Mouse (Mus musculus) limb, embryonic 14.5 days (tissue): ENCODE data around the gene Ets2. TPM values are rescaled to one million over a fixed set of nuclear protein-coding genes. Genes with fewer than 3 reads are reported as not detected.

Source experiments
- ATAC-seq: fragments of 200-750 bp; cut with Nextera tagmentation; 2 replicates; pipeline ENCODE4 v1.8.0; 2017; ENCODE audit warnings: low read depth, moderate number of reproducible peaks, moderate TSS enrichment; ENCODE audit not compliant: low FRiP score
- DNase-seq: peaks from one replicate; pipeline ENCODE4 v3.0.0-alpha.2; 2015; ENCODE audit warnings: low spot score
- H3K27ac ChIP-seq: fragments of 300-500 bp; sonication (generic); replicated peaks from 2 replicates; pipeline ENCODE4 v1.5.1; 2014; ENCODE audit warnings: low read depth, mild to moderate bottlenecking, low read length, moderate library complexity, mixed read lengths
- H3K27me3 ChIP-seq: fragments of 300-500 bp; sonication (generic); 2 replicates; pipeline ENCODE4 v1.6.1; 2014; ENCODE audit warnings: low read length, mixed read lengths; ENCODE audit not compliant: control insufficient read depth, insufficient read depth
- H3K36me3 ChIP-seq: fragments of 300-500 bp; sonication (generic); 2 replicates; pipeline ENCODE4 v1.6.1; 2014; ENCODE audit warnings: mild to moderate bottlenecking, low read length, moderate library complexity, mixed read lengths; ENCODE audit not compliant: control insufficient read depth, insufficient read depth
- H3K4me1 ChIP-seq: fragments of 300-500 bp; sonication (generic); 2 replicates; pipeline ENCODE4 v1.6.1; 2014; ENCODE audit warnings: antibody characterized with exemption, low read length, mixed read lengths; ENCODE audit not compliant: control insufficient read depth, insufficient read depth
- H3K4me2 ChIP-seq: fragments of 300-500 bp; sonication (generic); replicated peaks from 2 replicates; pipeline ENCODE4 v1.6.1; 2014; ENCODE audit warnings: low read depth, mild to moderate bottlenecking, low read length, moderate library complexity; ENCODE audit not compliant: severe bottlenecking
- H3K4me3 ChIP-seq: fragments of 300-500 bp; sonication (generic); replicated peaks from 2 replicates; pipeline ENCODE4 v1.5.1; 2014; ENCODE audit warnings: low read length
- H3K9ac ChIP-seq: fragments of 300-500 bp; sonication (generic); 2 replicates; pipeline ENCODE4 v1.6.1; 2014; ENCODE audit warnings: mild to moderate bottlenecking, low read depth, low read length, moderate library complexity; ENCODE audit not compliant: severe bottlenecking
- H3K9me3 ChIP-seq: fragments of 300-500 bp; sonication (generic); 2 replicates; pipeline ENCODE4 v1.6.1; 2016; ENCODE audit warnings: low read length; ENCODE audit not compliant: control insufficient read depth
- POLR2A ChIP-seq: fragments of 200-500 bp; IDR thresholded peaks from 2 replicates; pipeline ENCODE4 v1.8.0; 2012; ENCODE audit warnings: inconsistent platforms, mild to moderate bottlenecking, moderate library complexity, borderline replicate concordance; ENCODE audit not compliant: insufficient read depth, insufficient read length; ENCODE audit errors: extremely low read depth
- WGBS: fragments of 180-500 bp; shearing (Covaris S2); extraction: QIAGEN DNeasy Blood & Tissue Kit; methylation state at CpG from one replicate; pipeline ENCODE4 v1.1.7; 2014; 5-methylcytosine and 5-hydroxymethylcytosine counted together
- polyA plus RNA-seq, 2 experiments: library from polyadenylated mRNA; depleted of rRNA in 1 of 2; stranded (reverse) in 1 of 2; unstranded in 1 of 2; fragments of >200 nt; fragmentation: Nextera tagmentation in 1 of 2; extraction: Ambion mirVana in 1 of 2; gene quantifications; 2 replicates each; pipeline versions ENCODE4 v1.2.1 to v1.2.3; 2012 to 2014

The Ets2 gene
- polyA plus RNA-seq, 2 experiments = 80.4 to 86.2 TPM

GRCm38 (mm10) chr16:95734785-95735184 lies 32.9 kb downstream of the Ets2 start:
- Histone ChIP-seq H3K27ac (no peak overlapping the region), H3K27me3 (no peaks in the 10 kb centered on the region), H3K9ac (no peak overlapping the region), H3K4me1 (no peaks in the 10 kb centered on the region), H3K4me3 (no peak overlapping the region), H3K4me2 (no peak overlapping the region), H3K36me3 (no peaks in the 10 kb centered on the region), H3K9me3 (no peaks in the 10 kb centered on the region)
- ATAC-seq = no peak
- TF ChIP-seq POLR2A = no peak
- 76% methylated on average over 2 of the region's 2 CpGs for WGBS
- DNase-seq = no peak

- no peaks in the 10 kb centered on the region for H3K36me3 ChIP-seq
- ATAC-seq (no peak), DNase-seq (no peak)
- no peaks in the 10 kb centered on the region for H3K4me1 ChIP-seq
- H3K4me3 ChIP-seq = no peak overlapping the region
- H3K9ac ChIP-seq = no peak overlapping the region
- H3K27me3 ChIP-seq = no peaks in the 10 kb centered on the region
- H3K27ac ChIP-seq = no peak overlapping the region
- no peaks in the 10 kb centered on the region for H3K9me3 ChIP-seq
- no peak overlapping the region for H3K4me2 ChIP-seq
- no peak for TF ChIP-seq POLR2A
Observed at GRCm38 (mm10) chr16:95736059-95736458, 34.2 kb downstream of the Ets2 start.

GRCm38 (mm10) chr16:95736470-95736869 lies 34.6 kb downstream of the Ets2 start:
- H3K9me3 ChIP-seq = no peaks in the 10 kb centered on the region
- 0 out of 2 replicates have a peak, but pooled peaks cover 1% of the 10 kb centered on the region for H3K4me1 ChIP-seq
- H3K4me2 ChIP-seq = no peak overlapping the region
- H3K36me3 ChIP-seq = no peaks in the 10 kb centered on the region
- no peak overlapping the region for H3K27ac ChIP-seq
- no peak for TF ChIP-seq POLR2A
- no peak for ATAC-seq
- H3K27me3 ChIP-seq = no peaks in the 10 kb centered on the region
- no peak for DNase-seq
- H3K9ac ChIP-seq = no peak overlapping the region
- no peak overlapping the region for H3K4me3 ChIP-seq
- 80% methylated on average over 6 of the region's 6 CpGs for WGBS

GRCm38 (mm10) chr16:95739522-95739921 lies 37.6 kb downstream of the Ets2 start:
- no peak overlapping the region for H3K27ac ChIP-seq
- no peaks in the 10 kb centered on the region for H3K9me3 ChIP-seq
- 65% methylated on average over 6 of the region's 6 CpGs for WGBS
- no peak overlapping the region for H3K4me2 ChIP-seq
- H3K4me1 ChIP-seq = 0 out of 2 replicates have a peak, but pooled peaks cover 4% of the 10 kb centered on the region
- TF ChIP-seq POLR2A = no peak
- ATAC-seq (no peak), DNase-seq (no peak)
- H3K27me3 ChIP-seq = no peaks in the 10 kb centered on the region
- no peak overlapping the region for H3K9ac ChIP-seq
- no peak overlapping the region for H3K4me3 ChIP-seq
- no peaks in the 10 kb centered on the region for H3K36me3 ChIP-seq

- Histone ChIP-seq H3K4me3 (no peak overlapping the region), H3K27me3 (no peaks in the 10 kb centered on the region), H3K36me3 (no peaks in the 10 kb centered on the region), H3K4me1 (0 out of 2 replicates have a peak, but pooled peaks cover 4% of the 10 kb centered on the region), H3K9ac (no peak overlapping the region), H3K9me3 (no peaks in the 10 kb centered on the region), H3K27ac (no peak overlapping the region), H3K4me2 (no peak overlapping the region)
- WGBS = 66% methylated on average over 11 of the region's 11 CpGs
- no peak for ATAC-seq
- DNase-seq = no peak
- TF ChIP-seq POLR2A = no peak
Observed at GRCm38 (mm10) chr16:95741358-95741757, 39.5 kb downstream of the Ets2 start.

- DNase-seq = no peak
- no peaks in the 10 kb centered on the region for H3K9me3 ChIP-seq
- no peak overlapping the region for H3K9ac ChIP-seq
- TF ChIP-seq POLR2A = no peak
- no peak overlapping the region for H3K4me3 ChIP-seq
- no peaks in the 10 kb centered on the region for H3K36me3 ChIP-seq
- ATAC-seq = no peak
- 74% methylated on average over 10 of the region's 10 CpGs for WGBS
- no peak overlapping the region for H3K4me2 ChIP-seq
- H3K4me1 ChIP-seq = 0 out of 2 replicates have a peak, but pooled peaks cover 4% of the 10 kb centered on the region
- no peaks in the 10 kb centered on the region for H3K27me3 ChIP-seq
- no peak overlapping the region for H3K27ac ChIP-seq
Observed at GRCm38 (mm10) chr16:95741915-95742739, 40.3 kb downstream of the Ets2 start.
